Mouse (Mus musculus) forebrain, postnatal 0 days (tissue): ENCODE measurements around the gene Cib1. TPM values are rescaled to one million over a fixed set of nuclear protein-coding genes. Genes with fewer than 3 reads are reported as not detected.
A peak's percentile ranks its signal among the peaks of the same experiment; 100 is the strongest.

ENCODE experiments used
- ATAC-seq: fragments of 200-750 bp; cut with Nextera tagmentation; 2 replicates; pipeline ENCODE4 v1.8.0; 2017; ENCODE audit warnings: mild to moderate bottlenecking, moderate library complexity
- DNase-seq: peaks from one replicate; pipeline ENCODE4 v3.0.0-alpha.2; 2015
- H3K27ac ChIP-seq: fragments of 300-500 bp; sonication (generic); 2 replicates; pipeline ENCODE4 v1.5.1; 2014; ENCODE audit warnings: low read depth, mild to moderate bottlenecking, antibody characterized with exemption, low read length, moderate library complexity, mixed read lengths
- H3K27me3 ChIP-seq: fragments of 300-500 bp; sonication (generic); 2 replicates; pipeline ENCODE4 v1.6.1; 2014; ENCODE audit warnings: mild to moderate bottlenecking, low read length, mixed read lengths; ENCODE audit not compliant: insufficient read depth
- H3K36me3 ChIP-seq: fragments of 300-500 bp; sonication (generic); 2 replicates; pipeline ENCODE4 v1.6.1; 2014; ENCODE audit warnings: mild to moderate bottlenecking, moderate library complexity; ENCODE audit not compliant: insufficient read depth
- H3K4me1 ChIP-seq: fragments of 300-500 bp; sonication (generic); 2 replicates; pipeline ENCODE4 v1.6.1; 2014; ENCODE audit warnings: antibody characterized with exemption; ENCODE audit not compliant: insufficient read depth
- H3K4me2 ChIP-seq: fragments of 300-500 bp; sonication (generic); 2 replicates; pipeline ENCODE4 v1.6.1; 2014; ENCODE audit warnings: low read depth, mild to moderate bottlenecking, moderate library complexity
- H3K4me3 ChIP-seq: fragments of 300-500 bp; sonication (generic); 2 replicates; pipeline ENCODE4 v1.5.1; 2014; ENCODE audit warnings: low read depth, low read length, mixed read lengths
- H3K9ac ChIP-seq: fragments of 300-500 bp; sonication (generic); 2 replicates; pipeline ENCODE4 v1.6.1; 2014; ENCODE audit warnings: mild to moderate bottlenecking
- H3K9me3 ChIP-seq: fragments of 300-500 bp; sonication (generic); 2 replicates; pipeline ENCODE4 v1.6.1; 2016; ENCODE audit warnings: low read length
- CTCF ChIP-seq: sonication (generic); IDR thresholded peaks from 2 replicates; pipeline ENCODE4 v1.5.1; 2016; ENCODE audit warnings: antibody characterized with exemption, control low read depth, low read depth
- WGBS: fragments of 180-500 bp; shearing (Covaris S2); extraction: QIAGEN DNeasy Blood & Tissue Kit; methylation state at CpG from one replicate; pipeline ENCODE4 v1.1.7; 2014; 5-methylcytosine and 5-hydroxymethylcytosine counted together
- polyA plus RNA-seq: library from polyadenylated mRNA; unstranded; fragments of >200 nt; fragmentation: Nextera tagmentation; extraction: Ambion mirVana; gene quantifications from 2 replicates; pipeline ENCODE4 v1.2.1, GENCODE M21; 2015
- total RNA-seq: library from RNA; depleted of rRNA; stranded (reverse); fragments of >200 nt; gene quantifications from 2 replicates; pipeline ENCODE4 v1.2.3, GENCODE M21; 2014

The Cib1 gene
- total and polyA plus RNA-seq, 2 experiments from 2014 or later, result 16.4 to 29.0 TPM

DNA sequence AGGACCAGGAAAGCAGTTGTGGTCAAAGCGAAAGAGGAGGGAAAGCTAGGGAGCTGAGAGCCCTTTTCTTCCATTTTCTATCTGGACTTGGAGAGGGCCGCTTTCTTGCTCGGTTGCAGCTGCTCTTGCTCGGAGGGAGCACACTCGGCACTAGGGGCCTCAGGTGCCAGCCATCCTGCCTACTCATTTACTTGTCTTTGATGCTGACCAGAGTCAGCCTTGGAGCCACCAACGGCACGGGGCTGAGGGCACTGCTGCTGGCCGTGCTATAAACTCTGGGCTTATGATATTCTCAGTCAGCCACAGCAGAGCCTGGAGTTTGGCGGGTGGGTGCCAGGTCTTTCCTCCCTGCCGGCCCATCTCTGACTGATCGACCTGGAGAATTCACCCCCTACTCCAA is 33.8 kb downstream of the Cib1 start:
- Histone ChIP-seq H3K27ac (peak overlapping the region; percentile 89), H3K4me3 (peak overlapping the region; percentile 84), H3K9me3 (no peaks in the 10 kb centered on the region), H3K36me3 (0 out of 2 replicates have a peak, but pooled peaks cover 3% of the 10 kb centered on the region), H3K27me3 (no peaks in the 10 kb centered on the region), H3K9ac (peak overlapping the region; percentile 90), H3K4me1 (peaks cover 33% of the 10 kb centered on the region), H3K4me2 (peak overlapping the region; percentile 80)
- no peak for DNase-seq
- ATAC-seq, result peak; percentile 0; the same call in 1 of the 2 replicates
- WGBS, result 2% methylated on average over 11 of the region's 11 CpGs
- no peak for TF ChIP-seq CTCF

DNA sequence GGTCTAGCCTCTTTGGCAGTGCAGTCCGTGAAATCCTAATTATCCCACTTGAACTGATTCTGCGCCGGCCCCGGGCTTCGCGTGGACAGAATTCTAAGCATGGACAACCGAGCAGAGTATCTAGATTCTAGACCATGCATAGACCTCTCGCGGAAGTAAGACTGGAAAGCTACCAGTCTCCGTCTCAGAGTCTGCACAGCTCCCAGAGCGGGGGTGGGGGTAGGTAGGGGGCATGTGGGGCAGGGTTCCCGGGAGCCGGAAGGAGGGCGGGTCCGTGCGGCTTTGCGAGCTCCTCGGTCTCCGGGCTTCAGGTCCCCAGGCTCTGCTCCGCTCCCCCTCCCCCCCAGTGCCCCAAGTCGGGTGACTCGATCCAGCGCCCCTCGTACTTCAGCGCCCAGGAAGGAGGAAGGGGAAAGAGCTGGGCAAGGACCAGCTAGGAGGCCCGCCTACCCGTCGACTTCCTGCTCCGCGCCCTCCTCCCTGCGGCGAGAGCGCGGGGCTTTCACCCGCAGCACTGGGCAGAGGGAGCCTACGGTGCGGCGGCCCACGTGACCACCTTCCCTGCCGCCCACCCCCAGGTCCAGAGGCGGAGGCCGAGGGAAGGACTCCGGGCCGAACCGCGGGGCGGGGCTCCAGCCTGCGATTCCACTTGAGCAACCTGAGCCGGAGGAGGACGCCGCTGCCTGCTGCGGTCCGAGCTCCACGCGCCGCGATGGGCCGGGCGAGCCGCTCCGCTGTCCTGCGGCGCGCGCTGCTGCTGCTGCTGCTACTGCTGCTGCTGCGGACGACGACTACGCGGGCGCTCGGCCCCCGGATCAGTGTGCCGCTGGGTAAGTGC is 34.5 kb downstream of the Cib1 start:
- Histone ChIP-seq H3K36me3 (no peaks in the 10 kb centered on the region), H3K27me3 (no peaks in the 10 kb centered on the region), H3K4me3 (peak overlapping the region; percentile 84), H3K4me2 (peak overlapping the region; percentile 80), H3K27ac (peak overlapping the region; percentile 89), H3K9ac (peak overlapping the region; percentile 90), H3K9me3 (no peaks in the 10 kb centered on the region), H3K4me1 (peaks cover 37% of the 10 kb centered on the region)
- no peak for TF ChIP-seq CTCF
- ATAC-seq, result peak; percentile 88
- DNase-seq, result peak; percentile 82
- 1% methylated on average over 69 of the region's 74 CpGs for WGBS

DNA sequence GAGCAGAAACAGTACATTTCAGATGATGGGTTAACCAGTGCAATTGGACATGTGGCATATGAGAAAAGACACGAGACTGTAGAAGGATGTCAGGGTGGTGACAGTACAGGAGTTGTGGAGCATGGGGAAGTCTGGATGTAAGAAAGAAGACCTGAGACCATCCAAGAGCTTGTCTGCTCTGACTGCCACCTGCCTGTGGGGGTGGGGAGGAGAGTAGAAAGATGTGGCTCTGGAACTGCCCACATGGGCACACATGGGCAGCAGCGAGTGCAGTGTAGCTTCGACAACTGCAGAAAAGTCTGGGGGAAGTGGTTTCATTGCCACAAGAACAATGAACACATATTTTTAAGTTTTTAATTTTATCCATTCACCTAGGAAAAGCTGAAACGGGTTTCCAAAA is 35.2 kb downstream of the Cib1 start:
- H3K4me2 ChIP-seq, result peak overlapping the region; percentile 80
- H3K9ac ChIP-seq, result peak overlapping the region; percentile 90
- 8% methylated on average over 4 of the region's 4 CpGs for WGBS
- ATAC-seq (no peak), DNase-seq (peak; percentile 43)
- no peaks in the 10 kb centered on the region for H3K27me3 ChIP-seq
- peak overlapping the region; percentile 89 for H3K27ac ChIP-seq
- no peaks in the 10 kb centered on the region for H3K36me3 ChIP-seq
- H3K9me3 ChIP-seq, result no peaks in the 10 kb centered on the region
- H3K4me1 ChIP-seq, result peaks cover 40% of the 10 kb centered on the region
- peak overlapping the region; percentile 84 for H3K4me3 ChIP-seq
- peak; percentile 28; the same call in 1 of the 2 replicates for TF ChIP-seq CTCF

DNA sequence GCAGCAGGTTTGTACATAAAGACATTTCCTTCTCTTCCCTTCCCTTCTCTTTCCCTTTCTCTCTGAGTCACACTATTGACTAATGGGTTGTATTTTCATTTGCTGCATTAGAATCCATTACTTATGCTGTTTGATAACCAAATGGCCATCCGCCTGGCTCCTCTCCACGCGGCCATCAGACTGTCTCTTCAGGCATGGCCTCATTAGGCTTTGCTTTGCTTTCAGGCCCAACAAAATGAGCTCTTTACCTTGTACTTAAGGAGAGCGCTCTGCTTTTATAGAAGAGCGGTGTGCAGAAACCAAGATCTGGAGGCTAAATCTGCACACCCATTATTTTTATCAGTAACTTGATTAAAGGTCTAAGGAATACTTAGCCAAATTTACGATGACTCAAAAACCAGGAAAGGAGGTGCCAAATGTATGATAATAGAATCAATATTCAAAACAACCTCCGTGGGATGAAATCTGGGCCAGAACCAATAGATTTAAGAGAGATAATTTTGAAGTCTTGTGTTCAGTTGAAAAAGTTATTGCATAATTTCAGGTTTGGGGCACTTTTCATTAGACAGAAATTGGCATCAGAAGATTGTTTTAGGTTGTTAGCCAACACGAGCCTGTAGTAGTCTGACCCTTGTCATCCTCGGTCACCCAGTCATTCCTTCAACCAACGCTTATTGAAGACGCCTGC is 36.9 kb downstream of the Cib1 start:
- Histone ChIP-seq H3K4me2 (no peak overlapping the region), H3K27ac (no peak overlapping the region), H3K4me1 (peaks cover 33% of the 10 kb centered on the region), H3K9ac (no peak overlapping the region), H3K4me3 (no peak overlapping the region), H3K27me3 (no peaks in the 10 kb centered on the region), H3K9me3 (no peaks in the 10 kb centered on the region), H3K36me3 (no peaks in the 10 kb centered on the region)
- 78% methylated on average over 10 of the region's 11 CpGs for WGBS
- no peak for DNase-seq
- no peak for TF ChIP-seq CTCF
- no peak for ATAC-seq

DNA sequence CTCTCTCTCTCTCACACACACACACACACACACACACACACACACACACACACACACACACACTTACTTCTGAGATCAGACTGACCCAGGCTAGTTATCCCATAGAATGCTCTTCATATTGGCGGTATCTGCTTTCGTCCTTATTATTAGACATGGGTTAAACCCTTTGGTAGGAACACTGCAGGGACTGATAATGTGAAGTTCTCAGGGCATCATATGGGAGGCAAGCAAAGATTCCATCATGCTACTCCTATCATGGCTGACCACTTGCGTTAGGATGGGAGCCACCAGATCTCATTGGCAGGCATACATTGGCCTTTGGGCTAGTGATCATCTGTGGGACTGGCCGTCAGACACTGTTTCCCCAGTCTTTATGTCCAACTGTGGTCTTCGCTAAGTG is 37.5 kb downstream of the Cib1 start:
- peaks cover 33% of the 10 kb centered on the region for H3K4me1 ChIP-seq

DNA sequence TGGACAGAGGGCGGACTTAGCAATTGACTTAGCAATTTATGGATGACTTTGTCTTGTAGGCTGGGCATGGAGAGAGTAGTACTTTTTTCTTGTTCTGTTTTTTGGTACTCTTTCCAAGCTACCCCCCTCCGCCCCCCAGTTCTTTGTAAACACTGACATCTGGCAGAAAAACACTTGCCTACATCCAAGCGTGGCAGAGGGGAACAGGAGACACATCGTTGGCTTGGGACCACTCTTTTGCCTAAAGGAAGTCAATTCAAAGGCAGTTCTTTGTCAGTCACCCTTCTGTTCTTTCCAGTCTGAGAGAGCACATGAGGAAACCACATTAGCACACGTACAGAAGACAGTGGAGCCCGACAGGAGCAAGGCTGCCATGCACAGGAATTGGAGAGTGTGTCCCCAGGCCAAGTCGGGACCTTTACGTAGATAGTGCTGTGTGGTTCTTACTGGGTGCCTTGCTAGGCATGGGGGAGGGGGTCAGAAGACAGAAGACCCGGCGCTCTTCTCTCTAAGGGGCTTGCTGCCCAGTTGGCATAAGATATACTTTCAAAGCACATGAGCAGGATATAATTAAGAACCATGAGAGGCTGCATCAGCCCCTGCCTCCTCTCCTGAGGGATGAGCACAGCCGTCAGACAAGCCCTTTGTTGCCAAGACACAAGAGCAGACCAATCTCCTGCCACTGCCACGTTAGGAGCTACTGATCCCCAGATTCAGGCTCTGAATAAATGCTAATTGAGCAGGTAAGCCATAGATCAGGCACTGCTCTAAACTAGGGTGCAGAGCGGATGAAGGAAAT is 38.5 kb downstream of the Cib1 start:
- WGBS, result 33% methylated on average over 13 of the region's 13 CpGs
- H3K36me3 ChIP-seq, result no peaks in the 10 kb centered on the region
- H3K4me3 ChIP-seq, result no peak overlapping the region
- peak overlapping the region; percentile 19 for H3K4me2 ChIP-seq
- TF ChIP-seq CTCF, result no peak
- H3K9ac ChIP-seq, result no peak overlapping the region
- H3K27ac ChIP-seq, result peak overlapping the region; percentile 71
- DNase-seq (peak; percentile 61), ATAC-seq (peak; percentile 9)
- H3K4me1 ChIP-seq, result peaks cover 27% of the 10 kb centered on the region
- no peaks in the 10 kb centered on the region for H3K9me3 ChIP-seq
- H3K27me3 ChIP-seq, result no peaks in the 10 kb centered on the region

More for the DNA sequence above, 37.5 kb downstream of the Cib1 start:
- Histone ChIP-seq H3K36me3 (no peaks in the 10 kb centered on the region), H3K27ac (no peak overlapping the region), H3K9ac (no peak overlapping the region), H3K4me2 (no peak overlapping the region), H3K9me3 (no peaks in the 10 kb centered on the region), H3K27me3 (no peaks in the 10 kb centered on the region), H3K4me3 (no peak overlapping the region)
- TF ChIP-seq CTCF, result no peak
- DNase-seq, result no peak
- no peak for ATAC-seq
- 93% methylated on average over 5 of the region's 5 CpGs for WGBS
